Mouse (Mus musculus) forebrain, embryonic 12.5 days (tissue): ENCODE measurements around the gene Gm6096. TPM values are rescaled to one million over a fixed set of nuclear protein-coding genes. Genes with fewer than 3 reads are reported as not detected.

Experiments used
- ATAC-seq: fragments of 200-750 bp; cut with Nextera tagmentation; 2 replicates; pipeline ENCODE4 v1.8.0; 2017; ENCODE audit warnings: moderate TSS enrichment; ENCODE audit not compliant: low FRiP score
- H3K27ac ChIP-seq: fragments of 300-500 bp; sonication (generic); 2 replicates; pipeline ENCODE4 v1.5.1; 2016; ENCODE audit warnings: mild to moderate bottlenecking
- H3K27me3 ChIP-seq: fragments of 300-500 bp; sonication (generic); 2 replicates; pipeline ENCODE4 v1.6.1; 2016; ENCODE audit warnings: mild to moderate bottlenecking
- H3K36me3 ChIP-seq: fragments of 300-500 bp; sonication (generic); replicated peaks from 2 replicates; pipeline ENCODE4 v1.6.1; 2016; ENCODE audit warnings: mild to moderate bottlenecking
- H3K4me1 ChIP-seq: fragments of 300-500 bp; sonication (generic); 2 replicates; pipeline ENCODE4 v1.6.1; 2016
- H3K4me2 ChIP-seq: fragments of 300-500 bp; sonication (generic); 2 replicates; pipeline ENCODE4 v1.6.1; 2016; ENCODE audit warnings: mild to moderate bottlenecking, moderate library complexity
- H3K4me3 ChIP-seq: fragments of 300-500 bp; sonication (generic); replicated peaks from 2 replicates; pipeline ENCODE4 v1.5.1; 2016; ENCODE audit warnings: mild to moderate bottlenecking
- H3K9ac ChIP-seq: fragments of 300-500 bp; sonication (generic); 2 replicates; pipeline ENCODE4 v1.6.1; 2016; ENCODE audit warnings: mild to moderate bottlenecking
- H3K9me3 ChIP-seq: fragments of 300-500 bp; sonication (generic); 2 replicates; pipeline ENCODE4 v1.6.1; 2016
- WGBS: fragments of 180-500 bp; shearing (Covaris S2); methylation state at CpG from one replicate; pipeline ENCODE4 v1.1.7; 2016; 5-methylcytosine and 5-hydroxymethylcytosine counted together
- polyA plus RNA-seq: library from polyadenylated mRNA; unstranded; fragments of >200 nt; fragmentation: Nextera tagmentation; extraction: Ambion mirVana; gene quantifications from 2 replicates; pipeline ENCODE4 v1.2.1, GENCODE M21; 2016

The Gm6096 gene
- polyA plus RNA-seq, 1 experiment from 2014 or later = not detected

DNA sequence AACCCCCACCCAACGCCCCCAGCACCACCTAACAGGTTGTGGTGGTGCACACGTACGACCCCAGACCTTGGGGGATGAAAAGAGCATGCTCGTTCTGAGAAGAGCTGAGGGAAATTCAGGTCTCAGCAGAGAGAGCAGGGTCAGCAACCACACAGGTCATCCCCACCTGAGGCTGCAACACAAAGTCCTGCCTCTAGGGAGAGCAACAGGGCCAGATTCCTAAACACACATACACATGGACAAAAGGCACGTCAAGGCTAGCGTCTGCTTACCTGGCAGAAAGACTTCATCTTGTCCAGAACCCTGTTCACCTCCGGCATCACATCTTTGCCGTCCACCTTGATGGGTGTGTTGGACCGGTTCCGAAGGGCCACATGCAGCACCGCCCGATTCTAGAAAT is 24.0 kb upstream of the Gm6096 start:
- no peak overlapping the region for H3K27ac ChIP-seq

DNA sequence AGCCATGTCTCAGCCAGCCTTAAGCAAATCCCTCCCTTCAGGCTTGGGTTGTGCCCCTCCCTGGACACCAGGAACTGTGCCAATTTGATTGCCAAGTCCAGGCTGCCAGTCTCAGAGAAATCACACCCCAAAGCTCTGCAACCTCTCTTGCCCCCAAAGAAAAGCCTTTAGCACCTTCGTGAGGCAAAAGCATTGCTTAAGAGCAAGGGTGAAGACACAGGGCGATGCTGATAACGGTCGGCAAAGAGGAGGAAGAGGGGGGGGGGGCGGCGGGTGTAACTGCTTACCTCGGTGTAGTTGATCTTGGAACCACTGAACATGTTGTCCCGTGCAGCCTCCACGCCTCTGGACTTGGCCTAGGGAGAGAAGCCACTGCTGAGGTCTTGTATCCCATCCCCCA is 22.2 kb upstream of the Gm6096 start:
- H3K9me3 ChIP-seq = no peaks in the 10 kb centered on the region
- 55% methylated on average over 9 of the region's 9 CpGs for WGBS
- peak overlapping the region; percentile 87; the same call in 1 of the 2 replicates for H3K9ac ChIP-seq
- no peak for ATAC-seq
- H3K27me3 ChIP-seq = no peaks in the 10 kb centered on the region
- peak overlapping the region; percentile 81 for H3K4me2 ChIP-seq
- peak overlapping the region; percentile 73 for H3K4me3 ChIP-seq
- H3K4me1 ChIP-seq = peaks cover 25% of the 10 kb centered on the region
- peaks cover 44% of the 10 kb centered on the region for H3K36me3 ChIP-seq
- H3K27ac ChIP-seq = no peak overlapping the region

More for the DNA sequence above, 24.0 kb upstream of the Gm6096 start:
- ATAC-seq = no peak
- H3K9ac ChIP-seq = no peak overlapping the region
- H3K4me2 ChIP-seq = no peak overlapping the region
- no peaks in the 10 kb centered on the region for H3K9me3 ChIP-seq
- peaks cover 20% of the 10 kb centered on the region for H3K4me1 ChIP-seq
- H3K36me3 ChIP-seq = peaks cover 61% of the 10 kb centered on the region
- H3K4me3 ChIP-seq = no peak overlapping the region
- no peaks in the 10 kb centered on the region for H3K27me3 ChIP-seq
- WGBS = 88% methylated on average over 12 of the region's 12 CpGs

DNA sequence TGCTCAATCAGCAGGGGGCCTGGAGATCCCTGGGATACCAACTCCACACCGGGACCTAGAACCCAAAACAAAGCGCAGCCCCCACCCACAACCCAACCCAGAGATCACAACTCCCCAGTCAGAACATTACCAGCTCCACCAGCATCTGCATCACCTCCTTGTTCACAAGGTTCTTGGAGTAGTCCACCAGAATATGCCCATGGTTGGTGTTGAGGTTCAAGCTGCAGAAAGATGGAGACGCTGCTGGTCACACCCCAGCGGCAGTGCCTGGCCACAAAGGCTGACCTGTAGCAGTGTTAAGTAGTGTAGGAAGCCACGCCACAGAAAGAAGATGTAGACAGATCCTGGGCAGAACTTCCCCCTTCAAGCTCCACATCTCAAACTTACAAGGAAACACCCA is 21.7 kb upstream of the Gm6096 start:
- ATAC-seq = no peak
- H3K27ac ChIP-seq = 0 out of 2 replicates have a peak overlapping the region, but pooled peaks have one; percentile 19
- no peaks in the 10 kb centered on the region for H3K27me3 ChIP-seq
- peaks cover 26% of the 10 kb centered on the region for H3K4me1 ChIP-seq
- H3K4me3 ChIP-seq = peak overlapping the region; percentile 73
- no peaks in the 10 kb centered on the region for H3K9me3 ChIP-seq
- peak overlapping the region; percentile 81 for H3K4me2 ChIP-seq
- H3K36me3 ChIP-seq = peaks cover 39% of the 10 kb centered on the region
- peak overlapping the region; percentile 87 for H3K9ac ChIP-seq
- 17% methylated on average over 5 of the region's 5 CpGs for WGBS

DNA sequence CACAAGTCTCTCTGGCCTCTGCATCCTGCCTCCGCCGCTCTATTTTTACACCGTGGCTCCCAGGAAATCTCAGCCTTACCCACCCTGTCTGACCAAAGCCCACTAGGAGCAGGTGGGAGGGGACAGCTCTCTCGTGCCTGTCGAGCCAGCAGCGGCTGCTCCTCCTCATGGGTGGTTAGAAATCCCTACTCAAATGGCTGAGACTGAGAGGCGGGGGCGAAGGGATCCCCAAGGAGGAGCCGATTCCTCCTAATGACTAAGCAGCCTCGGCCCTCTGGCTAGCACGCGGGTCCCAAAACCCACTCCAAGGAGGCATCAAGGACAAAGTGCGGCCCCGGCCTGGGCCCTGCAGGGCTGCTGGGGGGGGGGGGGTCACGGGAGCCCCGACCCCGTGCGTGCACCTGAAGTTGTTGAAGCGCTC is 21.1 kb upstream of the Gm6096 start:
- H3K27me3 ChIP-seq = no peaks in the 10 kb centered on the region
- H3K4me2 ChIP-seq = peak overlapping the region; percentile 81
- no peaks in the 10 kb centered on the region for H3K9me3 ChIP-seq
- H3K9ac ChIP-seq = peak overlapping the region; percentile 87
- H3K4me3 ChIP-seq = peak overlapping the region; percentile 73
- peak; percentile 42 for ATAC-seq
- WGBS = under 1% methylated on average over 18 of the region's 19 CpGs
- peak overlapping the region; percentile 88 for H3K27ac ChIP-seq
- H3K4me1 ChIP-seq = peaks cover 26% of the 10 kb centered on the region
- H3K36me3 ChIP-seq = peaks cover 35% of the 10 kb centered on the region

GRCm38 (mm10) chr7:34230116-34230515 is 20.7 kb upstream of the Gm6096 start, which contains the start of gene Gpi1:
Gene Gpi1, minus strand, starts transcription at chr7:34230336.
- H3K36me3 ChIP-seq = peaks cover 31% of the 10 kb centered on the region
- H3K9ac ChIP-seq = peak within 1 kb of the TSS; percentile 87
- H3K4me2 ChIP-seq = peak within 1 kb of the TSS; percentile 81
- peak within 1 kb of the TSS; percentile 73 for H3K4me3 ChIP-seq
- peak; percentile 65 for ATAC-seq
- no peaks in the 10 kb centered on the region for H3K9me3 ChIP-seq
- H3K4me1 ChIP-seq = peaks cover 30% of the 10 kb centered on the region
- no peaks in the 10 kb centered on the region for H3K27me3 ChIP-seq
- peak within 1 kb of the TSS; percentile 88 for H3K27ac ChIP-seq
- under 1% methylated on average over 37 of the region's 39 CpGs for WGBS

GRCm38 (mm10) chr7:34232785-34233725 is 17.8 kb upstream of the Gm6096 start:
- no peak for ATAC-seq
- H3K9ac ChIP-seq = peak overlapping the region; percentile 63
- 42% methylated on average over 7 of the region's 7 CpGs for WGBS

DNA sequence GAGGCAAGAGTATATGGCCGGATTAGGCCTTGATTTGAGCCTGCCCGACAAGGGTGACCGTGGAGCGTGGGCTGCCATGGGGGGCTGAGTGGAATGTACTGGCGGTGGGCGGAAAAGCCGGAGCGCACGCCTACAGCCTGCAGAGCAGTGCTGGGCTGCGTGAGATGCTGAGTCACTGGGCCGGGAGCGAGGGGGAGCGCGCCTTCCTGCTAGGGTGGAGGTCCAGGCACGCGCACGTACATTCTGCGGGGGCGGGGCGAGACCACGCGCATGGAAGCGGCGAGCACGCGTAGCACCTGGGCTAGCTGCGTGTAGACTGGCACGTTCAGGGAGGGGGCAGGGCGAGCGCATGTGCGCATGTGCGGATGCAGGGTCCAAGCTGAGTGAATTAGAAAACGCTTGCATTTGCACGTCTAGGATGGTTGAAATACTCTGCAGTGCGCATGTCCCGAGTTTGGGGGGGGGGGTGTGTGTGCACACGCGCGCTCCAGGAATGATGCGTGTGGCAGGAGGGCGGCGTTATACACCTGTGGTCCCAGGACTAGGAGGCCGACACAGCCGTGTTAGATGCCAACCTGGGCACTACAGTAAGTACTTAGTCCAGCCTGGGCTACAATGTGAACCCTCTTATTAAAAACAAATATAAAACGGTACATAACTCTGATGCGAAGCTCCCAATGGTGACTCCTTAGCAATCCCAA is 16.8 kb upstream of the Gm6096 start:
- H3K27me3 ChIP-seq = no peaks in the 10 kb centered on the region
- peak overlapping the region; percentile 67 for H3K4me2 ChIP-seq
- peak; percentile 96 for ATAC-seq
- peak overlapping the region; percentile 63 for H3K9ac ChIP-seq
- H3K9me3 ChIP-seq = no peaks in the 10 kb centered on the region
- under 1% methylated on average over 46 of the region's 46 CpGs for WGBS
- peaks cover 14% of the 10 kb centered on the region for H3K4me1 ChIP-seq
- H3K36me3 ChIP-seq = peaks cover 27% of the 10 kb centered on the region
- H3K4me3 ChIP-seq = peak overlapping the region; percentile 47
- H3K27ac ChIP-seq = peak overlapping the region; percentile 86

More at GRCm38 (mm10) chr7:34232785-34233725, 17.8 kb upstream of the Gm6096 start:
- Histone ChIP-seq H3K27me3 (no peaks in the 10 kb centered on the region), H3K27ac (peak overlapping the region; percentile 86), H3K4me3 (peak overlapping the region; percentile 47), H3K4me2 (peak overlapping the region; percentile 67), H3K9me3 (no peaks in the 10 kb centered on the region), H3K4me1 (peaks cover 24% of the 10 kb centered on the region), H3K36me3 (peaks cover 18% of the 10 kb centered on the region)

- 2% methylated on average over 17 of the region's 17 CpGs for WGBS
- Histone ChIP-seq H3K9ac (peak overlapping the region; percentile 63), H3K36me3 (peaks cover 35% of the 10 kb centered on the region), H3K4me3 (peak overlapping the region; percentile 47), H3K27me3 (no peaks in the 10 kb centered on the region), H3K4me2 (peak overlapping the region; percentile 67), H3K27ac (peak overlapping the region; percentile 86), H3K4me1 (peaks cover 10% of the 10 kb centered on the region), H3K9me3 (no peaks in the 10 kb centered on the region)
- ATAC-seq = 0 out of 2 replicates have a peak, but pooled peaks have one; percentile 1
Observed at GRCm38 (mm10) chr7:34234610-34235561, 16.0 kb upstream of the Gm6096 start.

- Histone ChIP-seq H3K27me3 (no peaks in the 10 kb centered on the region), H3K9me3 (no peaks in the 10 kb centered on the region), H3K9ac (no peak overlapping the region), H3K36me3 (peaks cover 41% of the 10 kb centered on the region), H3K4me3 (no peak overlapping the region), H3K27ac (no peak overlapping the region), H3K4me2 (no peak overlapping the region), H3K4me1 (peaks cover 10% of the 10 kb centered on the region)
- no peak for ATAC-seq
- WGBS = 77% methylated on average over 5 of the region's 5 CpGs
Observed at GRCm38 (mm10) chr7:34235602-34236001, 15.2 kb upstream of the Gm6096 start.

GRCm38 (mm10) chr7:34238086-34238485 is 12.8 kb upstream of the Gm6096 start:
- Histone ChIP-seq H3K9me3 (no peaks in the 10 kb centered on the region), H3K27me3 (no peaks in the 10 kb centered on the region), H3K4me3 (no peak overlapping the region), H3K27ac (no peak overlapping the region), H3K4me2 (no peak overlapping the region), H3K9ac (no peak overlapping the region), H3K4me1 (peaks cover 10% of the 10 kb centered on the region), H3K36me3 (peaks cover 56% of the 10 kb centered on the region)
- ATAC-seq = no peak
- WGBS = 92% methylated on average over 5 of the region's 5 CpGs

- ATAC-seq = no peak
- WGBS = 92% methylated on average over 11 of the region's 11 CpGs
- Histone ChIP-seq H3K4me3 (no peak overlapping the region), H3K4me1 (no peaks in the 10 kb centered on the region), H3K9me3 (no peaks in the 10 kb centered on the region), H3K9ac (no peak overlapping the region), H3K36me3 (peaks cover 77% of the 10 kb centered on the region), H3K27me3 (no peaks in the 10 kb centered on the region), H3K4me2 (no peak overlapping the region), H3K27ac (no peak overlapping the region)
Observed at GRCm38 (mm10) chr7:34242176-34242575, 8.7 kb upstream of the Gm6096 start.
